Mouse (Mus musculus): ENCODE measurements around the gene Paqr8. TPM values are rescaled to one million over a fixed set of nuclear protein-coding genes. Genes with fewer than 3 reads are reported as not detected.

Paqr8 gene
- polyA plus RNA-seq, 1 experiment from 2014 or later = 12.7 TPM

DNA sequence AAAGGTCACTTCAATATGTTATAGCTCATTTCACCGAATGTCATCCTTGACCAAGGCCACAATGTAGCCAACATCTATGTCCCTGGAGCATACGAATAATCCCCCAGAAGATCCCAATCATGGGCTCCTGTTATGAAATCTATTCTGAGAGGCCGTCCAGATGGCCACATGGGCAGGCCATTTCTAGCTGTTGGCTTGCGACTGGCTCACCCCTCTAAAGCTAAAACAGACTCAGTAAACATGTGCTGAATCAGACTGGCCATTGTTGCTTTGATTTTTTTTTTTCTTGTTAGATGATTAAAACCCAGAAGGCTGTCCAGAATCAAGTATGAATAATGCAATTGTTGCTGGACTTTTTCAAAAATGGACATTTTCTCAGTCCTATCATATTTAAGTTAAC is 7.3 kb upstream of the Paqr8 start:
- no peaks in the 10 kb centered on the region for H3K9me3 ChIP-seq (replicated peaks)
- H3K27me3 ChIP-seq = no peaks in the 10 kb centered on the region
- H3K4me3 ChIP-seq = no peak overlapping the region
- H3K9ac ChIP-seq = no peak overlapping the region
- H3K4me1 ChIP-seq = no peaks in the 10 kb centered on the region
- H3K4me2 ChIP-seq = no peak overlapping the region
- WGBS = 94% methylated on average over 4 of the region's 4 CpGs
- no peak for ATAC-seq
- H3K36me3 ChIP-seq (ENCODE audit: poor library complexity, severe bottlenecking) = no peaks in the 10 kb centered on the region
- H3K27ac ChIP-seq = no peak overlapping the region

DNA sequence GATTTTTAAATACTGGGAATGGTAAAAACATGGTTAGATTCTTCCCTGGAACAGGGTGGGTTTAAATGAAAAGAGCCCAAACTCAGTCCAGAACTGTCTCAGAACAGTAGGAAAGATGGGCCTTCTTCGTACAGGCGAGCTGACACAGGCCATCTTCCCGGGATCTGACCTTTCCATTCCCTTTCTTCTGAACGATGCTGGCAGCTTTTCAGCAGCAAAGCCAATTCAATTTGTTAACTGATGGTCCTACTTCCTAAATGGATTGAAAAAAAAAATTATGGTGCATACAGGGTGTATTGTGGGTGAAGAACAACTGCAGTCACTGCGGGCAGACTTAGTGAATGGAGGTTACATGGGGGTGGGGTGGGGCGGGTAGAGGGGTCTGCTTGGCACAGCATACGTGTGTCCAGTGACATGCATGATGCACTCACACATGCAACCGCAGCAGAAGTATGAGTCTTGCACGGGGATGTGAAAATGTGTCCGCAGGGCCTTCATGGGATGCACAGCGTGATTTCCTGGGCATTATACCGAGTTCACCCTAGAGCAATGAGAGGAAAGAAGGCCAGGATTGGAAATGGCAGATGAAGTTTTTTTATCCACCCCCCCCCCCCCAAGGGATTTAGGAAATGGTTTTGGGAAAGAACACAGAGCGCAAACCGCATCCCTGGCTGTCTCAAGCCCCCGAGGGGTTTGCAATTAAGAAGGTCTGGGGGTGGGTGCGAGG is 566 bp upstream of the Paqr8 start:
- no peaks in the 10 kb centered on the region for H3K27me3 ChIP-seq
- peak overlapping the region; percentile 80 for H3K4me2 ChIP-seq
- ATAC-seq = peak; percentile 39
- peak overlapping the region; percentile 75 for H3K4me3 ChIP-seq
- H3K36me3 ChIP-seq (ENCODE audit: poor library complexity, severe bottlenecking) = no peaks in the 10 kb centered on the region
- peak overlapping the region; percentile 85 for H3K9ac ChIP-seq
- peak overlapping the region; percentile 81 for H3K27ac ChIP-seq
- H3K9me3 ChIP-seq (replicated peaks) = no peaks in the 10 kb centered on the region
- 19% methylated on average over 16 of the region's 16 CpGs for WGBS
- peaks cover 34% of the 10 kb centered on the region for H3K4me1 ChIP-seq

DNA sequence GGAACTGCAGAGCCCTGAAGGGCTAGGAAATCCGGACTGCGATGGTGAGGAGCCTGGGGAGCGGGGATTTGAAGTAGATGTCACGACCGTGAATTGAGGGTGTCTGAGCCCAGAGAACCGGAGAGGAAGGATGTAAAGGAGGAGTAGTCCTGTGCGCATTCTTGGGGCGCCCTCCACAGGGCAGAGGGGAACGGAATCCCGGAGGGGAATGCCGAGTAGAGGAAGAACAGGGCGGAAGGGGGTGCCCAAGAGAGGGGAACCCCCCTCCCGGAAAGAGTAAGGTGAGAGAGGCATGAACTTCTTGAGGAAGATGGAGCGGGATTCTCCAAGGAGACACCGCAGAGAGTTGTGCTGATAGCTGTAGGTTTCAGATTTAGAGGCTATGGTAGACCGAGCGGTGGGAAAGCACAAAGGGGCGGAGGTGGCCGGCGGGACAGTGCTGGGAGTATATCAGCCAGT is 564 bp downstream of the Paqr8 start:
- peak overlapping the region; percentile 81 for H3K27ac ChIP-seq
- peak overlapping the region; percentile 75 for H3K4me3 ChIP-seq
- peak overlapping the region; percentile 85 for H3K9ac ChIP-seq
- H3K27me3 ChIP-seq = no peaks in the 10 kb centered on the region
- WGBS = 1% methylated on average over 20 of the region's 20 CpGs
- H3K4me2 ChIP-seq = peak overlapping the region; percentile 80
- H3K9me3 ChIP-seq (replicated peaks) = no peaks in the 10 kb centered on the region
- H3K36me3 ChIP-seq (ENCODE audit: poor library complexity, severe bottlenecking) = no peaks in the 10 kb centered on the region
- peaks cover 34% of the 10 kb centered on the region for H3K4me1 ChIP-seq
- ATAC-seq = peak; percentile 86

DNA sequence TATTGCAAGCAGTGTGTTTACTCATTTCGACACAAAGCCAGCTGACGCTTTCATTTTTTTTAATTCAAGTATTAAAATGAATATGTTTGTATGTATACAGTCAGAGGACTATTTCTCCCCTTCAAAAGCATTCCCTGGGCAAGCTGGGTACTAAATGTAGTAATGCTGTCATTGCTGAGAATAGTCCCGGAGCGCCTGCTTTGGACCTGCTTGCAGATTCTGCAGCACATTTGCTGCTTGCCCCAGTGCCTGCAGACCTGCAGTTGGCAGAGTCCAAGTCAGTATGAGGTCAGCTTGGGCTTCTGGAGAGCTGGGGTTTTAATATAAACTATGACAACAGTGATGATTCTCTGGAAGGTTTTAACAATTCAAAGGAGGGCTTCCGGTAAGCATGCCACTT is 2.7 kb downstream of the Paqr8 start:
- Histone ChIP-seq H3K9me3 (replicated peaks) (no peaks in the 10 kb centered on the region), H3K27ac (no peak overlapping the region), H3K27me3 (no peaks in the 10 kb centered on the region), H3K9ac (peak overlapping the region; percentile 41), H3K4me3 (peak overlapping the region; percentile 75; the same call in 1 of the 2 replicates), H3K4me1 (peaks cover 34% of the 10 kb centered on the region), H3K4me2 (peak overlapping the region; percentile 80), H3K36me3 (ENCODE audit: poor library complexity, severe bottlenecking) (no peaks in the 10 kb centered on the region; the same call in 1 of the 2 replicates)
- WGBS = 84% methylated on average over 5 of the region's 5 CpGs
- ATAC-seq = no peak

DNA sequence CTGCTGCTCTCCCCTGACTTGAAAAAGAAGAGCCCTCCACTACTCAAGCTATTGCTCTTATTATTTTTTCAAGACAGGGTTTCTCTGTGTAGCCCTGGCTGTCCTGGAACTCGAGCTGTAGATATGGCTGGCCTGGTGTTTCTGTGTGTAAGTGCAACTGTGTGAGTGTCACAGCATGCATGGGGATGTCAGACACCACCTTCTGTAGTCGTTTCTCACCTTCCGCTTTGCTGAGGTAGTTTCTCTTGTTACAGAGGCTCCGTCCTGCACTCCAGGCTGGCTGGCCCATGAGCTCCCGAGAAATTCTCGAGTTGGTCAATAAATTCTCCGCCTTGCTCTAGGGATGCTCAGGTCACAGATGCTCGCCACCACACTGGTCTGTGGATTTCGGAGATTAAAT is 8.0 kb downstream of the Paqr8 start:
- 79% methylated on average over 9 of the region's 9 CpGs for WGBS
- H3K4me1 ChIP-seq = peaks cover 15% of the 10 kb centered on the region
- no peaks in the 10 kb centered on the region for H3K9me3 ChIP-seq (replicated peaks)
- H3K9ac ChIP-seq = no peak overlapping the region
- no peak overlapping the region for H3K4me2 ChIP-seq
- ATAC-seq = no peak
- H3K27me3 ChIP-seq = no peaks in the 10 kb centered on the region
- H3K4me3 ChIP-seq = no peak overlapping the region
- H3K36me3 ChIP-seq (ENCODE audit: poor library complexity, severe bottlenecking) = no peaks in the 10 kb centered on the region; the same call in 1 of the 2 replicates
- H3K27ac ChIP-seq = no peak overlapping the region

DNA sequence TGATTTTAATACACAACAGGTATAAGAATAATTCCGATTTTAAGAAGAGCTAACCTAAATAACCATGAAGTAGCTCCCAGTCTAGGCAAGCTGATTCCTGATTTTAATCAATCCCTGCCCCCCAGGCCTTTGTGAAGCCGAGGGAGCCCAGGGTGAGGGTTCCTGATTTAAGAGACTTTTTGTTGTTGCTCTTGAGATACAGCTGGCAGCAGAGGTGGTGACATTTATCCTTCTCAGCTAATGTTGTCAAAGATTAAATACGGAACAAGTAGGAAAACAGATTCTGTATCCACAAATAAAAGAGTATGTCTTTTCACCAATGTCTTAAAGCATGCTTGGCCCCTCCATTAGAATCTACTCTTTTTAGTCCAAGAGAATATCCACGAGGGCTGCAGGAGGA is 9.9 kb downstream of the Paqr8 start:
- WGBS = 51% methylated on average over 4 of the region's 4 CpGs
- ATAC-seq = no peak
- no peaks in the 10 kb centered on the region for H3K27me3 ChIP-seq

DNA sequence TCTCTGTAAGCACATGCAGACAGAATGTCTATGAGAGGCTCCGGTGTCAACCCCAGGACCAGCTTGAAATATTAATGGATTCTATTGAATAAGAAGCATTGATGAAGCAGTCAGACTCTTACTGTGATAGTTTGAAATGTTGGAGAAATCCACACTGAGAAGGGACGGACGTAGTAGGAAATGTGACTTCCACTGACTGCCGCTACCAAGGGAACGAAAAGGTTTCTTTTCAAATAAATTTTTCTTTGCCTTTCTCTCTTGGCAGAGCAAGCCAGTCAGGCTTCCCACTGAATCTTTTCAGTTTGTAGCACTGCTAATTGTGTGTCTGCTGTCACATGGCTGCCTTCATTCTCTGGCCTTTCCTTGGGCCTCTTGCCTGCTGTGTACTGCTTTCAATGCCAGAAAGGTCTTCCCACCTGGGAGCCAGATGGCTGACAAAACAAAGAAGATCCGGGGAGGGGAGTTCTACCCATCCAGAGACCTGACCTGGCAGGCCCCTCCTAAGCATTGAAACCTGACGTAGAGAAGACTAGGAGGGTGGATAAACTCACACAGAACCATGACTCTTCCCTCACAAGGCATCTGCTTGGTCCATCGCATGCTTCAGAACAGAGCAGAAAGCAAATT is 15.2 kb downstream of the Paqr8 start:
- Histone ChIP-seq H3K4me2 (no peak overlapping the region), H3K27me3 (no peaks in the 10 kb centered on the region), H3K27ac (peak overlapping the region; percentile 65), H3K36me3 (ENCODE audit: poor library complexity, severe bottlenecking) (no peaks in the 10 kb centered on the region), H3K9ac (no peak overlapping the region), H3K4me3 (no peak overlapping the region), H3K4me1 (peaks cover 36% of the 10 kb centered on the region), H3K9me3 (replicated peaks) (no peaks in the 10 kb centered on the region)
- peak; percentile 90 for ATAC-seq
- WGBS = 41% methylated on average over 8 of the region's 8 CpGs

More for the DNA sequence above, 9.9 kb downstream of the Paqr8 start:
- H3K36me3 ChIP-seq (ENCODE audit: poor library complexity, severe bottlenecking) = no peaks in the 10 kb centered on the region; the same call in 1 of the 2 replicates
- no peak overlapping the region for H3K4me3 ChIP-seq
- H3K9ac ChIP-seq = no peak overlapping the region
- no peak overlapping the region for H3K4me2 ChIP-seq
- peaks cover 14% of the 10 kb centered on the region for H3K4me1 ChIP-seq
- H3K27ac ChIP-seq = no peak overlapping the region
- H3K9me3 ChIP-seq (replicated peaks) = no peaks in the 10 kb centered on the region

GRCm38 (mm10) chr1:20906128-20906515 is 15.7 kb downstream of the Paqr8 start:
- peak; percentile 67 for ATAC-seq
- H3K27me3 ChIP-seq = no peaks in the 10 kb centered on the region
- no peak overlapping the region for H3K4me3 ChIP-seq
- no peak overlapping the region for H3K4me2 ChIP-seq
- peaks cover 36% of the 10 kb centered on the region for H3K4me1 ChIP-seq
- WGBS = 79% methylated on average over 9 of the region's 9 CpGs
- H3K9ac ChIP-seq = no peak overlapping the region
- H3K9me3 ChIP-seq (replicated peaks) = no peaks in the 10 kb centered on the region
- H3K27ac ChIP-seq = peak overlapping the region; percentile 65
- H3K36me3 ChIP-seq (ENCODE audit: poor library complexity, severe bottlenecking) = no peaks in the 10 kb centered on the region

- H3K9me3 ChIP-seq (replicated peaks) = no peaks in the 10 kb centered on the region
- WGBS = 11% methylated on average over 4 of the region's 4 CpGs
- no peak overlapping the region for H3K4me2 ChIP-seq
- no peaks in the 10 kb centered on the region for H3K36me3 ChIP-seq (ENCODE audit: poor library complexity, severe bottlenecking)
- H3K9ac ChIP-seq = no peak overlapping the region
- no peaks in the 10 kb centered on the region for H3K27me3 ChIP-seq
- 0 out of 2 replicates have a peak overlapping the region, but pooled peaks have one; percentile 27 for H3K27ac ChIP-seq
- no peak overlapping the region for H3K4me3 ChIP-seq
- no peak for ATAC-seq
- H3K4me1 ChIP-seq = peaks cover 41% of the 10 kb centered on the region
Measured at GRCm38 (mm10) chr1:20908541-20908940, 18.1 kb downstream of the Paqr8 start.

DNA sequence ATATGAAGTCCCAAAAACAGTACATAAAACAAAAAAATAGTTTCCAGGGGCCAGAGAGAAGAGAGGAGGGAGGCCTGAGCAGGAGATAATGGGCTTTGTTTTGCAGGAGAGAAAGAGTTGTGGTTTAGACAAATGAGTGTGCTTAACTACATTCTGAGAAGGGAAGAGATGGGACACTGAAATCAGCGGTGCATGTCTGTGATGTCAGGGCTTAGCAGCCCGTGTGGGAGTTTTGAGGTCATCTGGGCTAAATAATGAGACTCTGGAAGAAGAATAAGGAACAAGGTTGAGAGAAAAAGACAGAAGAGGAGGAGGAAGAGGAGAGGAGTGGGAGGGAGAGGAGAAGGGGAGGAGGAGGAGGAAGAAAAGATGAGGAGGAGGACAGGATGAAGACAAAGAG is 21.7 kb downstream of the Paqr8 start:
- no peaks in the 10 kb centered on the region for H3K36me3 ChIP-seq (ENCODE audit: poor library complexity, severe bottlenecking)
- H3K9me3 ChIP-seq (replicated peaks) = no peaks in the 10 kb centered on the region
- H3K27ac ChIP-seq = no peak overlapping the region
- ATAC-seq = no peak
- 11% methylated on average over 2 of the region's 2 CpGs for WGBS
- H3K4me3 ChIP-seq = no peak overlapping the region
- no peaks in the 10 kb centered on the region for H3K27me3 ChIP-seq
- H3K4me1 ChIP-seq = peaks cover 23% of the 10 kb centered on the region; the same call in 1 of the 2 replicates
- H3K9ac ChIP-seq = no peak overlapping the region
- H3K4me2 ChIP-seq = no peak overlapping the region

GRCm38 (mm10) chr1:20912527-20913171 is 22.2 kb downstream of the Paqr8 start:
- 55% methylated on average over 13 of the region's 13 CpGs for WGBS
- H3K27ac ChIP-seq = no peak overlapping the region
- H3K4me2 ChIP-seq = no peak overlapping the region
- no peaks in the 10 kb centered on the region for H3K9me3 ChIP-seq (replicated peaks)
- H3K36me3 ChIP-seq (ENCODE audit: poor library complexity, severe bottlenecking) = no peaks in the 10 kb centered on the region
- H3K9ac ChIP-seq = no peak overlapping the region
- ATAC-seq = no peak
- no peak overlapping the region for H3K4me3 ChIP-seq
- no peaks in the 10 kb centered on the region for H3K27me3 ChIP-seq
- H3K4me1 ChIP-seq = peaks cover 18% of the 10 kb centered on the region; the same call in 1 of the 2 replicates

- Histone ChIP-seq H3K9me3 (replicated peaks) (no peaks in the 10 kb centered on the region), H3K36me3 (ENCODE audit: poor library complexity, severe bottlenecking) (no peaks in the 10 kb centered on the region), H3K27me3 (no peaks in the 10 kb centered on the region), H3K27ac (no peak overlapping the region), H3K4me2 (no peak overlapping the region), H3K4me1 (peaks cover 5% of the 10 kb centered on the region; the same call in 1 of the 2 replicates), H3K4me3 (no peak overlapping the region), H3K9ac (no peak overlapping the region)
- 91% methylated on average over 3 of the region's 3 CpGs for WGBS
- ATAC-seq = 0 out of 2 replicates have a peak, but pooled peaks have one; percentile 32
Measured at GRCm38 (mm10) chr1:20914769-20915168, 24.4 kb downstream of the Paqr8 start.
